Mouse (Mus musculus): ENCODE data around the gene Slamf1.

DNA sequence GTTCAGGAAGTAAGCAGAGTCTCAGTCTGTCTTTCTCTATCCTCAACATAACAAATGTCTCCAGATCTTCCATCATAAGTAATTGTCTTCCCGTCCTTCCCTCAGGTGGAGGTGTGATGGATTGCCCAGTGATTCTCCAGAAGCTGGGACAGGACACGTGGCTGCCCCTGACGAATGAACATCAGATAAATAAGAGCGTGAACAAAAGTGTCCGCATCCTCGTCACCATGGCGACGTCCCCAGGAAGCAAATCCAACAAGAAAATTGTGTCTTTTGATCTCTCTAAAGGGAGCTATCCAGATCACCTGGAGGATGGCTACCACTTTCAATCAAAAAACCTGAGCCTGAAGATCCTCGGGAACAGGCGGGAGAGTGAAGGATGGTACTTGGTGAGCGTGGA lies 7.8 kb downstream of the Slamf1 start:
- TF ChIP-seq CTCF (IDR thresholded peaks at IDR 0.05; ENCODE audit: low read depth, low read length) (no peak), POLR2A (IDR thresholded peaks at IDR 0.05; ENCODE audit: extremely low read depth, insufficient read depth, low read length) (no peak)
